Mouse (Mus musculus) cerebellum, adult 18-20 months (tissue): ENCODE results near the gene Tsc22d3.
"Not testable (repeated sequence)": the region's sequence is repeated elsewhere in the genome, so short reads cannot be mapped to it uniquely, and the experiment has no call there.

Experiments used
- DNase-seq, 2 experiments: peaks; one replicate each; pipeline ENCODE4 v3.0.0; 2021

Tsc22d3 gene

GRCm38 (mm10) chrX:140526253-140526618 lies 74.2 kb downstream of the Tsc22d3 start:
- no peak for DNase-seq

GRCm38 (mm10) chrX:140525604-140526252 lies 74.7 kb downstream of the Tsc22d3 start:
- no peak for DNase-seq

- DNase-seq, result no peak
Observed at GRCm38 (mm10) chrX:140524231-140524630, 76.2 kb downstream of the Tsc22d3 start.

GRCm38 (mm10) chrX:140522071-140522765 lies 78.2 kb downstream of the Tsc22d3 start:
- DNase-seq, result no peak

- peak; percentile 78 to 86 for DNase-seq
Observed at GRCm38 (mm10) chrX:140520146-140521102, 80.0 kb downstream of the Tsc22d3 start.

GRCm38 (mm10) chrX:140518351-140518750 lies 82.1 kb downstream of the Tsc22d3 start:
- no peak for DNase-seq

GRCm38 (mm10) chrX:140513379-140513778 lies 87.1 kb downstream of the Tsc22d3 start:
- DNase-seq, result no peak

GRCm38 (mm10) chrX:140511687-140512651 lies 88.5 kb downstream of the Tsc22d3 start:
- DNase-seq, result no peak

GRCm38 (mm10) chrX:140510696-140511429 lies 89.6 kb downstream of the Tsc22d3 start:
- DNase-seq, result peak; percentile 41 to 58

- DNase-seq, result no peak
Observed at GRCm38 (mm10) chrX:140509817-140510216, 90.6 kb downstream of the Tsc22d3 start.

- not testable (repeated sequence) for DNase-seq
Observed at GRCm38 (mm10) chrX:140508791-140509190, 91.7 kb downstream of the Tsc22d3 start.

GRCm38 (mm10) chrX:140507377-140507776 lies 93.1 kb downstream of the Tsc22d3 start:
- no peak for DNase-seq

- DNase-seq, result no peak
Observed at GRCm38 (mm10) chrX:140506436-140507180, 93.9 kb downstream of the Tsc22d3 start.

- peak; percentile 11 to 14 for DNase-seq
Observed at GRCm38 (mm10) chrX:140505497-140506238, 94.8 kb downstream of the Tsc22d3 start.

GRCm38 (mm10) chrX:140503905-140504304 lies 96.6 kb downstream of the Tsc22d3 start:
- peak; percentile 36 to 61 for DNase-seq

GRCm38 (mm10) chrX:140501401-140502301 lies 98.8 kb downstream of the Tsc22d3 start:
- no peak for DNase-seq

GRCm38 (mm10) chrX:140500306-140500705 lies 100.2 kb downstream of the Tsc22d3 start:
- no peak for DNase-seq

- DNase-seq, result not testable (repeated sequence)
Observed at GRCm38 (mm10) chrX:140498431-140498830, 102.0 kb downstream of the Tsc22d3 start.

- no peak for DNase-seq
Observed at GRCm38 (mm10) chrX:140494170-140494569, 106.3 kb downstream of the Tsc22d3 start.
